Mouse (Mus musculus) induced T-regulatory cell, adult 2 months (primary cell): Measurements from ENCODE around the gene Zcchc10.
A peak's percentile ranks its signal among the peaks of the same experiment; 100 is the strongest.
"Not testable (repeated sequence)": the region's sequence is repeated elsewhere in the genome, so short reads cannot be mapped to it uniquely, and the experiment has no call there.

Experiments used
- DNase-seq: peaks from one replicate; pipeline ENCODE4 v3.0.0-alpha.2; 2012; ENCODE audit warnings: low read depth

Zcchc10 gene

DNA sequence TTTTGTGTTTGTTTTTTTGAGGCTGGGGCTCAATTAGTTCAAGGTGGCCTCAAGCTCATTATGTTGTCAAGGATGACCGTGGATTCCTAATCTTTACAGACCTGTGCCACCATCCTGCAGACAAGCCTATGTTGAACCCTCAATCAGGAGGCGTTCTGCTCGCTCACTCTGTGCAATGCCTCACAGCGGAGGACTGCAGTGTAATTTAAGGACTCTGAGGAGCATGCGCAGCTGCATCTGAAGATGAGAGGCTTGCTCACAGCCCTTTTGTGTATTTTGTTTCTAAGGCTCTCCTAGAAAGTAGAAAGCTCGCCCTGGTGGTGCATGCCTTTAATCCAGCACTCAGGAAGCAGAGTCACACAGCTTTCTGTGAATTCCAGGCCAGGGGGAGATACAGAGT is 7.5 kb upstream of the Zcchc10 start:
- DNase-seq: no peak

DNA sequence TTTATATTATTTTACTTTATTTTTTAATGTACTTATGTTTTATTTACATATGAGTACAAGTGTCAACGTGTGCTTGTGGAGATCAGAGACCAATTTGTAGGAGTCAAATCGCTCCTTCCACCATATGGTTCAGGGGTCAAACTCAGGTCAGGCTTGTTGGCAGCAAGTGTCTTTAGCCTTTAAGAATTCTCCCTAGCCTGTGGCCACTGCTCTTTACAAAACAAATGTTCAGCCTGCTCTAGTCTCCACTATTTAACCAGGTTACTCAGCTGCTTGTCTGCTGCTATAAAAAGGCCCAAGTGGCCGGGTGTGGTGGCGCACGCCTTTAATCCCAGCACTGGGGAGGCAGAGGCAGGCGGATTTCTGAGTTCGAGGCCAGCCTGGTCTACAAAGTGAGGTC is 6.4 kb upstream of the Zcchc10 start:
- DNase-seq: no peak

DNA sequence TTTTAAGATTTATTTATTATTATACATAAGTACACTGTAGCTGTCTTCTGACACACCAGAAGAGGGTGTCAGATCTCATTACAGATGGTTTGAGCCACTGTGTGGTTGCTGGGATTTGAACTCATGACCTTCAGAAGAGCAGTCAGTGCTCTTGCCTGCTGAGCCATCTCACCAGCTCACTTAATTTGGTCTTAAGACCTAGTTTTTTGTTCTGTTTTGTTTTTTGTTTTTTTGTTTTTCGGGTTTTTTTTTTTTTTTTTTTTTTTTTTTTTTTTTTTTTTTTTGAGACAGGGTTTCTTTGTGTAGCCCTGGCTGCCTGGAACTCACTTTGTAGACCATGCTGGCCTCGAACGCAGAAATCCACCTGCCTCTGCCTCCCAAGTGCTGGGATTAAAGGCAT is 5.9 kb upstream of the Zcchc10 start:
- not testable (repeated sequence) for DNase-seq

DNA sequence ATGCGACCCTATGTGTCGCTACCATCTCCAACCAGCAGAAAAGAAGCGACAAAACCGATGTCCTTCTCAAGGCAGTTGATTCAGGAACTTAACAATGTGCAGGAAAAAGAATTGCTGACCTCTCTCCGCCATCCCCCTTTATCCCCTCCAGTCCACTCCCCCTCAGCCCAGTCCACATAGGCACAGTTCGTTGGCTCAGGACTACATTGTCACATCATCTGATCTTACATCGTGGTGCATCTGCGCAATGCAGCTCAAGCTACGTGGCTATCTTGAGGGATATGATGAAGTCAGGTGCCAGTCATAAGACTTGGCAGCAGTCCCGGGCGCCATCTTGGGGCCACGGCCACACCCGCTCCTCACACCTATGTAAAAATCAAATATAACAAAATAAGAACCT is 4.6 kb upstream of the Zcchc10 start:
- DNase-seq: not testable (repeated sequence)

DNA sequence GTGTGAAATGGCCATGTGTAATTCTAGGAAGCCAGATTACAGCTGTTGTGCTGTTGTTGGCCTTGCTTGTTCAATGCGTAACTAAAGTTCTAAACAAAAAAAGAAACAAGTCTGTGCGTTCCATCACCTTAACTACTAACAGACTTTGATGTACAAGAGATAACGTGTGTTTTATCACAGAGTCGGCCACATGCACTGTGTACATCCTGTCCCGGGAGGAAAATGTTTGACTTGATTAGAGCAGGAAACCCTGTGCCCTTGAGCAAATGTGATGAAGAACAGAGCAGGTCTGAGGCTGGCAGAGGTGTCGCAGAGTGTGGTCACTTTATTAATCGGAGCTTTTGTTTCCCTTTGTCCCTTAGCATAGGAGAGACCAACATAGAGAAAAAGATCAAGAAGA is 5.8 kb downstream of the Zcchc10 start:
- peak; percentile 70 for DNase-seq

DNA sequence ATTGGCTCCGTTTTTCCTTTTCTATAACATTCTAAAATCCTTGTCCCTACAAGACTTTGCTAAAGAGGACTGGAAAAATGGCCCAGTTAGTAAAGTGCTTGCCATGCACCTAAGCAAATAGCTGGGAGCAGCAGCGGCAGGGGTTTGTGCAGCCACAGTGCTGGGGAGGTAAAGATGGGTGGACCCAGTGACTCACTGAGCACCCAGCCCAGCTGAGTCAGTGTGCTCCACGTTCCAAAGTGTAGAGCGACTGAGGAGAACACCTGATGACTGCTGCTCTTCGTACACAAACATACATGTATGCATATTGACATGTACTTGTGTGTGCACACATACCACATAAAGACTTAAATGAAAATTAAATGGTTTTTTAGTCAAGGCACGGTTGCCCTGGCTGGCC is 6.6 kb downstream of the Zcchc10 start:
- no peak for DNase-seq

DNA sequence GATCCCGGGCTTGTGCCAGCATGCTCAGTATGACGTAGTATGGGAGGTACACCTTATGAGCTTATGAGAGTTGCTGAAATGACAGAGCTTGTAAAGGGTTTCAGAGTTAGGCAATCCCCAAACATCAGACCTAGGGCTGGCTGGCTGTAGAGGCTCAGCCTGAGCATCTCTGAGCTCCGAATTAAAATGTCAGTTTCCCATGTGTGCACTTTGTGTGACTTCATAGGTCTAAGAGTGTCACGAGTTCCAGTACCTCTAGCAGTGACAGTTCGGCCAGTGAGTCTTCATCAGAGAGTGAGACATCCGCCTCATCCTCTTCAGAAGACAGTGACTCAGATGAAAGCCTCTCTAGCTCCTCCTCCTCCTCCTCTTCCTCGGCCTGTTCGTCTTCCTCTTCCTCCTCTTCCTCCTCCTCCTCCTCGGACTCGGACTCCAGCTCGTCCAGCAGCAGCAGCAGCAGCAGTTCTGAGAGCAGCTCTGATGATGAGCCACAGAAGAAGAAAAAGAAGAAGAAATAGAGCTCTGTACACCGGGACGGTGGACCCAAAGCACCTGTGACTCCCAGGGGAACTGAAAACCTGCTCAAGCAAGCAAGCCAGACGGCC is 7.7 kb downstream of the Zcchc10 start:
- DNase-seq: no peak

DNA sequence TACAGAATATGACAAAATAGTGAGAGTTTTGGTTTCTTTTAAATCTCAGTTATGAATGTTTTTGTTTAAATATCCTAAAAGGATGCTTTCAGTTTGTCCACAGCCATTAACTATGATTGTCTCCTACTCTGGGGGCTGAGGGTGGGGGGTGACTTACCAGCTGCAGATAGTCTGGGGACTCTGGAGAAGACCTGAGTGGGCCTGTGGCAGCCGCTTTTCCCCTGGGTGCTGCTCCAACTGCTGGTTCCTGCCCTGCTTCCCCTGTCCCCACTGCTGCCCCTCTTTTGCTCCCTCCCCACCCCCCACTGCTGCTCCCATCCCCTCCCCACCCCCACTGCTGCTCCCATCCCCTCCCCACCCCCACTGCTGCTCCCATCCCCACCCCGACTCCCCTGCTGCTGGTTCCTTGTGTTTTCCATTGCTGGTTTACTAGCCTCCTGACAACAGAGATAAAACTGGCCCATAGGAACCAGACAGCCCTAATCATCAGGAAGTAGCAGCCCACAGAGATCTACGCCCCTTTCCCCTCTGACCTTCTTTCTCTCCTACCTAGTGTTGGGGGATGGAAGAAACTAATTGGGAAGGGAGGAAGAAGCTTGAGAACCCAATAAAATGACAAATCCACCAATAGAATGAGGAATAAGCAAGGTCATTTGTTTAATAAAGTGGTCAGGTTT is 11.2 kb downstream of the Zcchc10 start:
- DNase-seq: no peak

DNA sequence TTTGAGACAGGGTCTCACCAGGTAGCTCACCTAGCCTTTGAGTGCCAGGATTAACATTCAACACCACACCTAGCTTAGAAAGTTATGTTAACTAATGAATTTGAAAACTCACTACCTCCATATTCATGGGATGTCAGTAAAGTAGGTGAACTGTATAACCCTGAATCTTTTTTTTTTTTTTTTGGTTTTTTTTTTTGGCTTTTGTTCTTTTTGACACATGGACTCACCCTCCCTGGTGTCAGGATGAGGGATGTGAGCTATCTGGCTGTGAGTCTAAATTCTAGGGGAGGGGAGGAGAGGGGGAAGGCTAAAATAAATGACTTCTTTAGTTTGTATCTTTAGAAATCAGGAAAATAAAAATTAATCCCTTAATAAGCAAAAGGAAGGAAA is 11.7 kb downstream of the Zcchc10 start:
- DNase-seq: no peak

DNA sequence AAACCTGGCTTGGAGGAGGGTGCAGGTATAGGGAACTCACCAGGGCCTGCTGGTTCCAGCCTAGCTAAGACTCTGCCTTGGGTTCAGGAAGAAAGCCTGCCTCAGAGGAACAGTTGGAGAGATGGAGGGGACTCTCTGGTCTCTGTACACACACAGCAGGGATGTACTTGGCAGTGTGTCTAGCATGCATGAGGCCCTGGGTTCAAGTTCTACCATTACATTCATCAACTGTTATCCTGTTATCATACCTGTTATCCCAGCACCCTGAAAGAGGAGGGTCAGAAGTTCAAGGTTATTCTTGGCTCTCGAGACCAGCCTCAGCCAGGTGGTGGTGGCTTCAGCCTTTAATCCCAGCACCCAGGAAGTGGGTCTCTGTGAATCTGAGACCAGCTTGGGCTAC is 12.4 kb downstream of the Zcchc10 start:
- no peak for DNase-seq

DNA sequence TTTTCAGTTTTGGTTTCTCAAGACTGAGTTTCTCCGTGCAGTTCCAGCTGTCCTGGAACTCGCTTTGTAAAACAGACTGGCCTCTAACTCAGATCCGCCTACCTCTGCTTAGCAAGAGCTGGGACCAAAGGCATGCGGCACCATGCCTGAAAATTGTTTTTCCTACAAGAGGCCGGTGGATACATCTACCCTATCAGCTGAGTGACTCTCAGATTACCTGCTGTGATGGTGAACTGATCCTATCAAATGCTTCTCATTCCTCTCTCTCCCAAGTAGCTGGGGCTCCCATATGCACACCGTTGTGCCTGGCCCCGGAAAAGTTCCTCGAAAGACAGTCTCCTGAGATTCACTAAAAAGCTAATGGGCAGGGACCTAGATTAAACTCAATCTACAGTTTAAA is 13.2 kb downstream of the Zcchc10 start:
- DNase-seq: no peak

DNA sequence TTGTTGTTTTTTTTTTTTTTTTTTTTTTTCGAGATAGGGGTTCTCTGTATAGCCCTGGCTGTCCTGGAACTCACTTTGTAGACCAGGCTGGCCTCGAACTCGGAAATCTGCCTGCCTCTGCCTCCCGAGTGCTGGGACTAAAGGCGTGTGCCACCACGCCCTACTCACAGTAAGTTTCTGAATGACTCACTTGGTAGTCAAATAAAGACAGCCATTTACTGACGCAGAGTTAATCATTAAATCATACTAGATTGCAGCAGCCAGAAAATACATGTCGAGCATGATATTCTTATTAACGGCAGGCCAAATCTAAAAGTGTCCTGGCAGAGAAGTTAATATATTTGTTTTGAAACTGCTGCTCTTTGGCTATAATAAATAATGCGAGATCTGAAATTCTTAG is 16.5 kb downstream of the Zcchc10 start:
- not testable (repeated sequence) for DNase-seq

DNA sequence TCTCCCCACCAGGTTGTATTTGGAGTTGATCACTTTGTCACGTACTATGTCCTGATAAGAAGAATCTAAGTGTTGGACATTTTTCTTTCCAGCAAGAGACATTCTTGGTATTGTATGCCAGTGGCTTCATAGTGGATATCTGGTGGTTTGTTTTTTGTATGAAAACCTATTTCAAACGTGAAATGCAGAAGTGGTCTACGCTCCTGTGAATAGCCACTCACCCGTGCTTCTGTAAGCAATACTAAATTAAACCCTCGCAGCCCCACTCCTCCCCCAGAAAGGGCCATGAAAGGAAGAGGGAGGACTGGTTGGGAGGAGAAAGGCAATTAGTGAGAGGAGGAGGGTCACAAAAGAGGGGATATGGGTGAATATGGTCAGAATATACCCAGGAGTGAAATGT is 18.2 kb downstream of the Zcchc10 start:
- DNase-seq: no peak

DNA sequence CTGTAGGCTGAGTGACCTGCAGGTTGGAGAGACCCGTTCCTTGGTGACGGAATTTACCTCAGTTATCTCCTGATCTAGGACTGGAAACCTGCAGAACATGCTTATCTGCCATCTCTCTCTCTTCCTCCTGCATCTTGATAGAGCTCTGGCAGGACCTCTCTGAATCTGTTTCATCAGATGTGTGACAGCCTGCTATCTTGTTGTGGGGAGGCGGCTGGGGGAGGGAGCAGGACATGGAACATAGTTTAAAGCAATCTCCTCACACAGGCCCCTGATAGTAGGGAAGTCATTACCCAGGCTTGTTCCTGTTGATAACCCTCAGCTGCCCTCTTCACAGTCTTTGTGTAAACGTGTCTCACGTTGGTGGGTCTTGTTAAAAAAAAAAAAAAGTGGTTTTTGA is 20.8 kb downstream of the Zcchc10 start:
- DNase-seq: peak; percentile 30

DNA sequence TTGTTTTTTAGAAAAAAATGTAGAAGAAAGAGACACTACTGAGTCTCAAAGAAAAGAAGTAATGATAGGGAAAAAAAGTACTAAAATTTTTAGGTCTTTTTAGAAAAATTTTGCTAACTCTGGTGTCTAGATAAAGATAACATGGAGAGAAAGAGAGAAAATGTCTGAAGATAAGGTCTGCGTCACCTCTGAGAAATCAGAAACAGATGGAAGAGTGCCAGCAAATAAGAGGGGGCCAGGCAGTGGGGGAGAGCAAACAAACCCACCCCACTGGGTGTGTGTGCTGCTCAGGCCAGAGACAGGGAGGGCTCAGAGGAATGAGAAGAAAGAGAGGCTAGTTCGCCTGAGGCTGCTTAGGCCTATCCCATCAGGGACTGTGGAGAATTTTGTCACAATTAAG is 21.3 kb downstream of the Zcchc10 start:
- DNase-seq: no peak

DNA sequence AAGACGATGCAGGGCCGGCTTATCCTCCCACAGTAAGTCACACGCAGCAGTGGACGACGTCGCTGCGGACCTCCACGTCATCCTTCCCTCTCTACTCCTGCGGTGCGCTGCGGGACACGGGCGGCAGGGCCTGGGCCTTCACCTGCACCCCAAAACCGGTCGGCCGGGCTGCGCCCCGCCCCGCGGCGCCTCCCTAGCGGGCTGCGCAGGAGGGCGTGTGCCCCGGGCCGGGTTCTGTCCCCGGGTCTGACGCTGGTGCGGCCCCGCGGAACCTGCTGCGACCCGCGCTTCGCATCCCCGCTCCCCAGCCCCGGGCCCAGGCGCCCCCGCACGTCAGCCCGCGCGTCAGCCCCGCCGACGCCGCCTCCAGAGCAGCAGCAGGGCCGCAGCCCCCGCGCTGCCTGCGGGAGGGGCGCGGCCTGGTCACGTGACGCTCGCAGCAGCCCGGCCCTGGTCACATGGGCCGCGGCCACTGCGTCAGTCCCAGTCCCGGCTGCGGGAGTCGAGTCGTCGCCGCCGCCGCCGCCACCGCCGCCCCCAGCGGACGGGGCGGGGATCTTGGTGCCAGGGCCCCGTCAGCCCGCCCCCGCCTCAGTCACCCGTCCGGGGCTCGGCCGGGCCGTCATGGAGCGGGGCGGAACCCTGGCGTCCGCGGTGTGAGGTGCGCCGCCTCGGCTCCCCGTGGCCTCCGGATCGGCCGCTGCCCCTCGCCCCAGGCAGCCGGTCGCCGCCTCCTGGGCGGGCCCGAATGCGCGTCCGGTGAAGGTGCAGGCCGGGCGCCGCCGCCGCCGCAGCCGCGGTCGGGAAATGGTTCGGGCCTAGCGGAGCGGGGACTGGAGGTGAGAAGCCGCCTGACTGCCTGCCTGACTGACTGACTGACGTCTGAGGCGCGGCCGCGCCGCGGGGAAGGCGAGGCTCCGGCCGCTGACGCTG is 26.1 kb downstream of the Zcchc10 start, which contains the start of gene Aff4:
TSS of gene Aff4 (plus strand) at position 543 of the 933 bp plus-strand sequence.
- peak; percentile 93 for DNase-seq

DNA sequence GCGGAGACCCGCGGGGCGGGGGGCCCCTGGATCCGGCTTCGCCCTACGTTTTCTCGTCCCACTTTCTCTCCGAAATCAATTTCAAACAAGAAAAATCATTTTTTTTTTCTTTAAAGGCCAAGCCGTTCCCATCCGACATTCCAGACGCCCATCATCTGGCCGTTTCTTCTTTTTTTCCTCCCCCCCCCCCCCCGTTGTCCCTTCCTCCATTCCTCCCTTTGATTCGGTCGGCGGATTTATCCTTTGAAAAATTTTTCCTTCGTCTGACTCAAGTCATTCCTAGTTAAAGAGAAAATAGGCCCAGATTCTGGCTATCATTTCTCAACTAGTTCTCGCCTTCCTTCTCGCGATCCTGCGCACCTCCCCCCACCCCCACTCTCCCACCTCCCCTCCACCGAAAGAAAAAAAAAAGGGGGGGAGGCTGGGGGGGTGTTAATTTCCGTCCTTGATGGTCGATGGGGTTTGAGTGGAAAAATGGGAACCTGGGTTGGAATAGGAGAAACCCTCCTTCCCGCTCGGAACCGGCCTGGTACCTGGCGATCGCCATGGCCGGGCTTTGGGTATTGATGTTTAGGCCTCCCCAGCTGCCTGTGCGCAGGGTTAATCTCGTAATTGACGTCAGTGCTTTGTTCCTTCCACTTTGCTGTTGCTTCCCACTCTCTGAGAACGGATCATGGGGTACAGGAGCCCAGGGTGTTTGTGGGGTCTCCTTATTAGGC is 26.9 kb downstream of the Zcchc10 start:
- DNase-seq: peak; percentile 79

DNA sequence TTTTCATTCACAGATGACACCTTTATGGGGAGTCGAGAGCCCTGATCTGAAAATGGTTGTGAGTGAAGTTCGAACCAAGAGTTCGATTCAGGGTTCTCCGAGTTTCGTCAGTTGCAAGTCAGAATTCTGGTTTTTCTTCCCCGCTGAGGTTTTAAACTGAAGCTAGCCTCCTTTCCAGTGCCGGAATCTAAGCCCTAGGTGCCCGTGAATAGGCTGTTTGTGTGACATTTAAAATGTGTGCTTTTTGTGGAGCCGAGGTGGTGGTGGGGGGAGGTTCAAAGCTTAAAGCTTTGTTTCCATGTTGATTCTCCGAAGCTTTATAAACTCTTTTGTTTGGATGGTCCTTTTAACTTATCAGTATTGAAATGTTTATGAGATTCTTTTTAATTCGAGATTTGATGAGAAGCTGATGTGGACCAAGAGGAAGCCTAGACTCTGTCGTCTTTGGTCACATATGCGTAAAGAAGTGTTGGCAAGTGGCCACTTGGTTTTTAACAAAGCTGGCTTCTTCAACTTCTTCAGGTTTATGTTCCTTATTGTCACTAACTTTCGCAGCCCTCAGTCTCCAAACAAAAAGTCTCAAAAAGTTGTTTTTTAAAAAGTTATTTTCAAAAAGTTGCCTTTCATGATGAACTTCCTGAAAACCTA is 27.6 kb downstream of the Zcchc10 start:
- DNase-seq: no peak

DNA sequence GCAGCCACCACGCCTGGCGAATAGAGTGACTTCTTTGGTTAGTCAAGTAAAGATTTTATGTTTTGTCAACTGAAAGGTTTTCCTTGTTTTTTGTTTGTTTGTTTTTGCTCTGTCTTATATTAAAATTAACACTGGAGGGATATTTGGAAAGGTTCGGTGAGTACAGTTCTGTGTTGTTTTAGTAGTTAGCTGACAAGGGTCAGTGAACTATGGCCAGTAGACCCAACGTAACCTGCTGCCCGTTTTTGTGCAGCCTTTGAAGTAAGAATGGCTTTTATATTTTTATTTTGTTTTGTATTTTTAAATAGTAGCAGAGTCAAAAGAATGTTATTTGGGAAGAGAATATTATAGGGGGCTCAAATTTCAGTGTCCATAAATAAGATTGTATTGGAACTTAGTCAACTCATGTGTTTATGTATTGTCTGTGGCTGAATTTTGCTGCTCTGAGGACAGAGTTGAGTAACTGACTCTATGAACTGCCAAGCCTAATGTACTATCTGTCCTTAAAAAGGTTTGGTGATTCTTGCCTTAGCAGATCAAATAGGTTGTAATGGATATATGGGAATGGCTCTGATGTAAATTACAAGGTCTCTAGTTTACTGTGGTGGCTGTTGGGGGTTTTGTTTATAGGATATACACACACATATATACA is 34.2 kb downstream of the Zcchc10 start:
- DNase-seq: no peak

DNA sequence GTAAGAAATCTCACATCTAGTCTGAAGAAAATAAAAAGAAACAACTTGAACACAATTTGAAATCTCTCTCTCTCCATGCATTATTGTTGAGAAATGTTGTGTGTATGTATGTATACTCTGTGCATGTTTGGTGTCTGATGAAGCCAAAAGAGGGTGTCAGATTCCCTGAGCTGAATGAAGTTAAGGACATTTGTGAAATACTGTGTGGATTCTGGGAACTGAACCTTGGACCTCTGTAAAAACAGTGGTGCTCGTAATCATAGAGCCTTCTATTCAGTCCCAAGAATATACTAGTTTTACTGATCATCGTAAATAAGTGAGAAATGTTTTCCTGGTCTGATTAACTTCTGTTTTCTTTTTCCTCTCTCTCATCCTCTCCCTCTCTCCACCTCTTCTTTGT is 42.6 kb downstream of the Zcchc10 start:
- no peak for DNase-seq

DNA sequence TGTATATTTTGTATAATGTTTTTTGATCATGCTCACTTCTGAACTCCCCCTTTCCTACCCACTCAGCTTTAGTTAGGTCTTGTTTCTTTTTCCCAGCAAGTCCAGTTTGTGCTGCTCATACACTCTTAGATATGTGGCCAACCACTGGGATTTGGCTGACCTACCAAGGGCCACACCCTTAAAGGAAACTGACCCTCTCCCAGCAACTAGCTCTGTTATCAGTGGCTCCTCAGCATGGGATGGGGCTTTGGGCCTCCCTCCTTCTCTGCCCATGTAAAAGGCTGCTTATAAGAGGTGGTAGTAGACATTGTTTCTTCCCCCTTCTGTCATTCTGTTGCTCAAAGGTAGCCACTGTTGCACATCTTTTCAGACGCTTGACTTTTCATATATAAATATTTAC is 54.4 kb downstream of the Zcchc10 start:
- DNase-seq: no peak
